Mouse (Mus musculus): ENCODE data around the gene Tuft1.
"Not testable (repeated sequence)": the region's sequence is repeated elsewhere in the genome, so short reads cannot be mapped to it uniquely, and the experiment has no call there.

The Tuft1 gene

DNA sequence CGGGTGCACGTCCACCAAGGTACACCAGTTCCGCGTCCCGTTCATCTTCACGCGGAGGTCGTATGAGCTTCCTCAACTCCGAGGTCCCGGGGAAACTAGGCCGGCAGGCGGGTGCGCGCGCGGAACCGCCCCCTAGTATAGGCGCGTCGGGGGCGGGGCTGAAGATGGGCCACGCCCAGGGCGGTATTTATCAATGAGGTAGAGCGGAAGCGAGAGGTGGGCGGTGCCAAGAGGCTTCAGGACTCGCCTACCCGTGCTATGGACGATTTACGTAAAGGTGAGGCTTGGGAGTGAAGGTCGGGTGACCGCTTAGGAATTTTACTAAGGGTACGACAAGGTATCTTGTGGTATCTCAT lies at the start of gene Tuft1:
TSS of gene Tuft1 (minus strand) at position 133 of the 356 bp plus-strand sequence.
- DNase-seq (ENCODE audit: low spot score), result not testable (repeated sequence)

DNA sequence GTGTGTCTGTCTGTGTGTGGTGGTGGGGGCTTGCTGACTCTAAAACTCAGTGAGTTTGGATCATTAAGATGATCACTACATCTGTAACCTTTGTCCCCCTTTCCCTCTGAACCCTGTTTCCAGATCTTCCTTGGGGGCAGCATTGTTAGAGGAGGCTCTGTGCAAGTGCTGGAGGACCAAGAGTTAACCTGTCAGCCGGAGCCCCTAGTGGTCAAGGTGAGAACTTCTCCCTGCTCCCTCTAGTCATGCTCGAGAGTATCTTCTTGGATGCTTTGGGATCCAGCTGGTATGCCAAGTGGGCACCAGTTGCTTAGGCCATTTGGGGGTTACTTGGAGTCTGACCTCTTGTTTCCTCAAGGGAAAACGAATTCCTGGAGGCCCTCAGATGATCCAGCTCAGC lies 44.7 kb upstream of the Tuft1 start:
- not testable (repeated sequence) for DNase-seq (ENCODE audit: low spot score)

DNA sequence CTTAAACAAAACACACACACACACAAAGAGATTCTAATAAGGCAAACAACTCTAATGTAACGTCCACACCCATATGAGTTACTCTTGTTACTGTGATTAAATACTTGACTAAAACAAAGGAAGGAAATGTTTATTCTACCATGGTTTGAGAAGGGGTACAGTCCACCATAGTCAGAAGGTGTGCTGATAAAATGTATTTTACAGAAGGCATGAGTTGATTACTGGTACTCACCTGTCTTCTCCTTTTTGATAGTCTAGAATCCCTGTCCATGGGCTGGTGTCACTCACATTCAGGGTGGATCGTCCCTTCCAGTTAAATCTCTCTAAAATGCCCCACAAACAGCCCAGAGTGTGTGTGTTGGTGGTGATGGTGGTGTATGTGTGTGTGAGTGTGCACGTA lies 44.2 kb upstream of the Tuft1 start:
- no peak for DNase-seq (ENCODE audit: low spot score)

DNA sequence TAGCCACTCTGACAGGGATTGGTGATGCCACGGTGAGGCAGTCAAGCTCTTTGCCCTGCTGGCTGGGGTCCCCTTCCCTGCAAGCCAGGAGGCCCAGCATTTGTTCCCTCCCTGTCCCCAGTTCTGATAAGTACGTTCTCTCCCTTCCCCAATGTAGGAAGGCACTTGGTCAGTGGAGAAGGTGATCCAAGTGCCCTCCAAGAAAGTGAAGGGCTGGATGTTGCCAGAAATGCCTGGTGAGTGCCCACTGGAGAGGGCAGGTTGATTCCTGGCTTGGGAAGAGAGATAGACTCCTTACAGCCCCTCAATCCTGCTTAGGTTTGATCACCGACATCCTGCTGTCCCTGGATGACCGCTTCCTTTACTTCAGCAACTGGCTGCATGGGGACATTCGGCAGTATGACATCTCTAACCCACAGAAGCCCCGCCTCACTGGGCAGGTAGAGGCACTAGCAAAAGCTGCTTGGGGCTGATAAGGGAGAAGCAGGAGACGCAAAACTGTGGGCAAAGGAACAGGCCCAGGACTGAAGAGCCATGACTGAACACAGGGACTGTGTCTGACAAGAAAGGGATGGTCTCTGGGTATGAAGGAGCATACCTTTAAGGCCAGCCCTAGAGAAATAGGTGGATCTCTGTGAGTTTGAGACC lies 43.6 kb upstream of the Tuft1 start:
- DNase-seq (ENCODE audit: low spot score), result not testable (repeated sequence)

DNA sequence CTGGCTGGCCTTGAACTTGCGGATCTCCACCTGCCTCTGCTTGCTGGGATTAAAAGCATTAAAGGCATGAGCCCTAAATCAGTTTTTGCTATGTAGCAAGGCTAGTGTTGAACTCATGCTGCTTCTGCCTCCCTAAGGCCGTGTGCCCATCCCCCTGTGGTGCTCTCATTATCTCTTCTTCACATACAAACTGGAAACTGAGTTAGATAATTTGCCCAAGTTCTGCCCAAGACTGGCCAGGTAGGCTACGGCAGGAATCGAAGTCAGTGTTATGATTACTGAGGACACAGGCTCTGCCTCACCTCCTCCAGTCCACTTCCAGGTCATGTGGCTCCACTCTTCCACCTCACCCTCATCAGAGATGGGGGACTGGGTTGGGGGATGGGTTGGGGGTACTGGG lies 37.6 kb upstream of the Tuft1 start:
- not testable (repeated sequence) for DNase-seq (ENCODE audit: low spot score)

DNA sequence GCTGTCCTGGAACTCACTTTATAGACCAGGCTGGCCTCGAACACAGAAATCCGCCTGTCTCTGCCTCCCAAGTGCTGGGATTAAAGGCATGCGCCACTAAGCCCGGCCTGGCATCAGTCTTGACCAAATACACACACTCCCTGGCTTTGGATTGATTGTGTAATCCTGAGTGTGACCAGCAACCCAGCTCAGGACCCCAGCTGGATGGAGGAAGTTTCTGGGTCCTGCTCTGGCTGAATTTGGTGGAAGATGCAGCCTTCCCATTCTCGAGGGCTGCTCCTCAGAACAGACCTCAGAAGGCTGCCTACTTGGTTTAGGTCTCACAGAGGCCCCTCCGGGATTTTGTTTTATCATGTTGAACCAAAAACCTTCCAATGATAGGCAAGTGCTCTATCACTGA lies 36.9 kb upstream of the Tuft1 start:
- DNase-seq (ENCODE audit: low spot score), result not testable (repeated sequence)

DNA sequence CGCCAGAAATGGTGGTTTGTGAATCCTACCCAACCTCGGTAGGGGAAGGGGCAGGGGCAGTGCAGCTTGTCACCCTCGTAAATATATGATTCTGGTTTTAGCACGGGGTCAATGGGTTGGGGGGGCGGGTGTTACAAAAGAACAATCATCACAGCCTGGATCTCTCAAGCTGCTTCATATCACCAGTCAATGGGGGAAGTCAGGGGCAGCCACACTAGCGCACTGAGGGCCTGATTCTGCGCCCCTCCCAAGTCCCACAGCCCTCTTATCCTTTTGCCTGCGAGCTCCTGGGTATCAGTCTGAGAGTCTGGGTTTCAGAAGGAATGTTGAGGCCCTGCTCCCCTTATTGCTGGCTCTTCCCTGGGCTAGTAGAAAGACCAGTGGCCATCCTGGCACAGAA lies 35.2 kb upstream of the Tuft1 start:
- DNase-seq (ENCODE audit: low spot score), result not testable (repeated sequence)

DNA sequence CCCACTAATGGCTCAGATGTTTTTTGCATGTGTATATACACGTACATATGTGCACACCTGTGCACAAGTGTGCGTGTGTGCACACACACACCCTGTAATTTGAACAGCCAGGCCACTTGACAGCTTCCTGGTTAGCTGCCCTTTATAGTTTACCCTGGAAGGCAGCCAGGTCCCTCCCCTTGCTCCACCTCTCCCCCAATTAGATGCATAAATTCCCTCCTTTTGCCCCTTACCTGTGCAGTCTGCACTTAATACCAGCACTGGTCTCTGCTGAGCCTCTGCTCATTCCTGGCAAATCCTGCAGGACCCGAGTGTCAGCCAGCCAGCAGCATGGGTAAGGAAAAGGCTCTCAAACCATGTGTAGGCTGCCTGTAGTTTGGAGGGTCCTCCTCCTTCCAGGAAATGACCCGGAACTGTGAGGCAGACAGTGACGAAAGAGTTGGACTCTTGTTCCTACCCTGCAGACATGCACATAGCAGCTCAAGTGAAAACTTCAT lies 34.7 kb upstream of the Tuft1 start, which contains the start of gene Selenbp2:
TSS of gene Selenbp2 (plus strand) at position 228 of the 497 bp plus-strand sequence.
- no peak for DNase-seq (ENCODE audit: low spot score)

DNA sequence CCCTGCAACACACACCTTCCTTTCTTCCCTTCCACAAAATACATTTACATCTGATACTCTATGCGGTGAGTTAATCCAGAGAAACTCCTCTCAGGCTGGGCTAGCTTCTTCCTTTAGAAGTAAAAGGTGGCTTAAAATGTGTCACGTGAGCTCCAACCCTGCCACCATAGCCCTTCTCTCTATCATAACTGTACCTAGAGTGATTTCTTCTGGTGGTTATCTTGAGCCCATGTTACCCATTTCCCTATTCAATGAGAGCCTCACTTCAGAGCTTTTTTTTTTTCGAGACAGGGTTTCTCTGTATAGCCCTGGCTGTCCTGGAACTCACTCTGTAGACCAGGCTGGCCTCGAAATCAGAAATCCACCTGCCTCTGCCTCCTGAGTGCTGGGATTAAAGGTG lies 33.0 kb upstream of the Tuft1 start:
- not testable (repeated sequence) for DNase-seq (ENCODE audit: low spot score)

DNA sequence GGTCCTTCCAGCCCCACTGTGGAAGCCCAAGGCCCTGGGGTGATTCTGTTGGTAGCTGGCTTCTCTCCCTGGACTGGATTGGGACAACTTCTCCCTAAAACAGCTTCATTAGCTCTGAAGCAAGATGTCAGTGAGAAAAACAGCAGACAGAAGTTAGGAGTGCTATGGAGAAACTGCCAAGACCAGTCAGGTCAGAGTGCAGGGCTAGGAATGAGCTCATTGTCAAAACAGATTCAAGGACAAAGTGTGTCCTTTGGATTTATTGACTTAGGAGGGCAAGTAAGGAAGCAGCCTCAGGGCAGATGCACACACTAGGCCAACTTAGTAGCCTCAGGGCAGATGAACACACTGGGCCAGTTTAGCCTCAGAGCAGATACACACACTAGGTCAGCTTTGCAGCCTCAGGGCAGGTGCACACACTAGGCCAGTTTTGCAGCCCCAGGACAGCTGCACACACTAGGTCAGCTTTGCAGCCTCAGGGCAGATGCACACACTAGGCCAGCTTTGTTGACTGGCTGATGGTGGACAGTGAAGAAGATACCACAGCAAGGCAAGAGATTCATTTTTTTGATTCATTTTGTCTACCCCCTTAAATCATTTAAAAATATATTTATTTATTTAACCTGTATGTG lies 32.1 kb upstream of the Tuft1 start:
- no peak for DNase-seq (ENCODE audit: low spot score)

DNA sequence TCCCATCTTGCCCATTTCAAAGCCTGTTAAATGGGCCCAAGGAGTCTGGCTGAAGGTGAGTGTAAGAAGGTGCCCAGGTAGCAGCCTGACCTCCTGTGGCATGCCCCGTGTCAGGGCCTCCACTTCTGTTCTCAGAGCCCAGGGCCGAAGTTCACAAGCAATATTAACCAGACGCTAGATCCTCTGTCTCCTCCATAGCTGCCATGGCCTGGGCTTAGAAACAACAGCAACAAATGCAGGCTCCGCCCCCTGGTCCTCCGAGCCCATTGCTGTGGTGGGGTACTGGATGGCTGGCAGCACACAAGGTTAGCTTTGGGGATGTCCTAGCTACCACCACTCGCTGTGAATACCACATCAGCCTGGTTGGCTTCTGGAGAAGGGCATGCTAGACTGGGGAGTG lies 31.5 kb upstream of the Tuft1 start:
- DNase-seq (ENCODE audit: low spot score), result not testable (repeated sequence)

DNA sequence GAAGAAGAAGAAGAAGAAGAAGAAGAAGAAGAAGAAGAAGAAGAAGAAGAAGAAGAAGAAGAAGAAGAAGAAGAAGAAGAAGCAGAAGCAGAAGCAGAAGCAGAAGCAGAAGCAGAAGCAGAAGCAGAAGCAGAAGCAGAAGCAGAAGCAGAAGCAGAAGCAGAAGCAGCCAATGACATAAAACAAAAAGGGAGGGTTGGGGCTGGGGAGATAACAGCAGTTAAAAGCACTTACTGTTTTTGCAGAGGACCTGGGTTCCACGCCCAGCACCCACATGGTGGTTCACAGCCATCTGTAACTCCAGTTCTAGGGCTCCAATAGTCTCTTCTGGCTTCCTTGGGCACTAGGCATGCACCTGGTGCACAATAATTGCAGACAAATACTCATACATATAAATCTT lies 30.5 kb upstream of the Tuft1 start:
- DNase-seq (ENCODE audit: low spot score), result not testable (repeated sequence)

DNA sequence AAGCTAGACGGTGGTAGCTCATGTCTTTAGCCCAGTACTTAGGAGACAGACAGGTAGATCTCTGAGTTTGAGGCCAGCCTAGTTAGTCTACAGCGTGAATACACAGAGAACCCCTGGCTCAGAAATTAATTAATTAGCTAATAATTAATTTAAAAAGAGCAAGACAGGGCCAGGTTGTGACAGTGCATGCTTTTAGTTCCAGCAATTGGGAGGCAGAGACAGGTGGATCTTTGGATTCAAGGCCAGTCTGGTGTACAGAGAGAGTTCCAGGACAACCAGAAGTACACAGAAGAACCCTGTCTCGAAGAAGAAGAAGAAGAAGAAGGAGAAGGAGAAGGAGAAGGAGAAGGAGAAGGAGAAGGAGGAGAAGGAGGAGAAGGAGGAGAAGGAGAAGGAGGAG lies 30.0 kb upstream of the Tuft1 start:
- not testable (repeated sequence) for DNase-seq (ENCODE audit: low spot score)

DNA sequence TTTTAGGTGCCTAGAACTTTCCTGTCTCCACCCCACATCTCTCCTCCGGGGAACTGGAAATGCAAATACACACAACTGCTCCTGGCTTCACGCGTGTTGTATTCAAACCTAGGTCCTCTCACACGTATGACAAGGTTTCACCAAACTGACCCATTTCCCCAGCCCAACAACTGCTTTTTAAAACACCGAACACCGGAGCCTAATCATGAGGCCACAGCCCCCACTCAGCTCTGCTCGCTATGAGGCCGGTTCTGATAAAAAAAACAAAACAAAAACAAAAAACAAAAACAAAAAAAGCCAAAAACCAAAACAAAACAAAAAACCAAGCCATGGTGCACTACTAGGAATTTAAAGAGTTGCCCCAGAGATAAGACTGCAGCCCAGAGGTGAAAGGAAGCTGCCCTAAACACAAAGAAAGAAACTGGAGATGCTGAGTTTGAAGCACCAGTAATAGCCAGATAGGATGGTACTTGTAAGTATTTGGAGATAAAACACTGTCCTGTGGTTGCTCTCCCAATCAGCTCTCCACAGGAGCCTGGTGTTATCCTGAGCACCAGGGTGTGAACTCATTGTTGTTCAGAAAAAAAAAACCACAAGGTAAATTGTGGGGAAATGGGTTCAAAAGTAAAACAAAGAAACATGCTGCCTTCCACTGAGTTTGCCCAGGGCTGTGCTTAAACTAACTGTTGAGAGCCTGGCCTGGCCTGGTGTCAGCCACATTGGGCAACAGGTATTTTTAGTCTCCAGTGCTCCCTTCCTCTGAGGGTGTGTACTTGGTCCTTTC lies 27.5 kb upstream of the Tuft1 start:
- not testable (repeated sequence) for DNase-seq (ENCODE audit: low spot score)

DNA sequence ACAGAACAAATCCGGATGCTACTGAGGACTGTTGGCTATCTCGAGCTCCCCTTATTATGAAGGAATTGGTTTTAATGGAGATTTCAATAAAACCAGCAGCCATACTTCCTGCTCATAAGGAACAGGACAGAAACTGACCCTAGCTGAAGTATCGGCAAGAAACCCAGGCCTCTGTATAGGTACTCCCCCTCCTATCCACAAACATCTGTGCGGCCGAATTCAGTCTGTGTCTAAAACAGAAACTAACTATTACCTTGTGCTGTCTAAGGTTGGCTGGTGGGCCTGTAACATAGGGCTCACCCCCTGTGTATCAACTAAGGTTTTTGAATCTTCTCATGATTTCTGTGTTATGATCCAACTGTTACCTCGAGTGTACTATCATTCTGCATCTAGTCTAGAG lies 25.0 kb upstream of the Tuft1 start:
- DNase-seq (ENCODE audit: low spot score), result no peak

DNA sequence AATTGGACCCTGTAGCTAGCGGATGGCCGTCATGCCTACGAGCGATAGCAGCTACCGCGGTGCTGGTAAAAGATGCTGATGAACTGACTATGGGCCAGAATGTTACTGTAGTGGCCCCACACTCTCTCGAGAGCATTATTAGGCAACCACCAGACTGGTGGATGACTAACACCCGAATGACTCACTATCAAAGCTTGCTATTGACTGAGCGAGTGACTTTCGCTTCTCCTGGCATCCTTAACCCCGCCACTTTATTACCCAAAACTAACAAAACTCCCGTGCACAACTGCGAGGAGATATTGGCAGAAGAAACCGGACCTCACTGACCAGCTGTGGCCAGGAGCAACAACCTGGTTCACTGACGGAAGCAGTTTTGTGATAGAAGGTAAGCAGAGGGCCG lies 22.1 kb upstream of the Tuft1 start:
- DNase-seq (ENCODE audit: low spot score), result no peak

DNA sequence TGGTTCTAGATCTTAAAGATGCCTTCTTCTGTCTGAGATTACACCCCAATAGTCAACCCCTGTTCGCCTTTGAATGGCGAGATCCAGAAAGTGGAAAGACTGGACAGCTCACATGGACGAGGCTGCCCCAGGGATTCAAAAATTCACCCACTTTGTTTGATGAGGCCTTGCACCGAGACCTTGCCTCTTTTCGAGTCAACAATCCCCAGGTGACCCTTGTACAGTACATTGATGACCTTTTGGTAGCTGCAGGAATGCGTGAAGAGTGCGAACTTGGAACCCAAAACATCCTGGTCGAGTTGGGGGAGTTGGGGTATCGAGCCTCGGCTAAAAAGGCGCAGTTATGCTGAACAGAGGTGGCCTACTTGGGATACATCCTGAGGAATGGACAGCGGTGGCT lies 21.4 kb upstream of the Tuft1 start:
- not testable (repeated sequence) for DNase-seq (ENCODE audit: low spot score)

DNA sequence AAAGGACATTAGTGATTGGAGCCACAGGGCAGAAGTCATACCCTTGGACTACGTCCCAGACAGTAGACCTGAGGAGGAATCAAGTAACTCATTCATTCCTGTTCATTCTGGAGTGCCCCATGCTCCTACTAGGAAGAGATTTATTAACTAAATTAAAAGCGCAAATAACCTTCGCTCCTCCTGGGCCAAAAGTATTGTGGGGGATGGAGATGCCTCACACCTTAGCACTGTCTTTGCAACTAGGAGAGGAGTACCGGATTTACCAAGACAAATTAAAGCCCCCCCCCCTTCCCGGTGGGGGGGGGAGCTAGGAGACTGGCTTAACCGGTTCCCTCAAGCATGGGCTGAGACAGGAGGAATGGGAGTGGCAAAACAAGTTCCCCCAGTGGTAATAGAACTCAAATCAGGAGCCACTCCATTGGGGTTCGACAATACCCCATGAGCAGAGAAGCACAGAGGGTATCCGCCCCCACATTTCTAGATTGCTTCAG lies 20.7 kb upstream of the Tuft1 start:
- DNase-seq (ENCODE audit: low spot score), result no peak

DNA sequence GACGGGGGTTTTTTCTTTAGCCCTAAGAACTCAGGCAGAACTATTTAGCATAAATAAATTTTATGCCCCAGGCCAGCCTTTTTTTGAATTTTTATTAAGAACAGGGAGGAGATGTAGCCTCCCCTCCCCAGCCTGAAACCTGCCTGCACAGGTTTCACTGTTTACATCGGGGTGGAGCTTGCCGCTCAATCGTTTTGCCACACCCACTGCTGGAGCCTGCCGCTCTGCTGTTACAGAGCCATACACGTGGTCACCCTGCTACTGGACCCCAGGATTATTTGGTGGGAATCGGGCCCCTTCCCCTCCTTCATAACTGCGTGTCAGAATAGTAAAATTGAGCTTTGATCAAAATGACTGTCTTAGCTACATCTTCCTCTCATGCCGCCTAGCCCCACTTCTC lies 16.4 kb upstream of the Tuft1 start:
- DNase-seq (ENCODE audit: low spot score), result not testable (repeated sequence)

DNA sequence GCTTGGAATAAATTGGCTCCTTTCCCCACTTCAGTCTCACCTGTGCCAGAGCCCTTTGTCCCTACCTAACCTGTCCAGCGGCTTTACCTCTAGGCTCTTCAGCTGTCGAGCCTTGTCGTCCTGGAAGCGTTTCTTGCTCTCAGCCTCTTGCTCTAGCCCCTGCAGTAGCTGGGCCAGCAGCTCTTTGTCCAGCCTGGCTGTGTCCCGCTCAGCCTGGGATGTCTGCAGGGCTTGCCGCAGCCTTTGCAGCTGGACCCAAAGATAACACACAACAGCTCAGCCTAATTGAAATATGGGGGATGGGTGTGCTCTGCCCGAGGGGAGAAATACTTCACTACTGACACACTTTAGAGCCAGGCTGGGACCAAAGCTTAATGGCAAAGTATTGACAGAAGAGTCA lies 7.2 kb upstream of the Tuft1 start:
- not testable (repeated sequence) for DNase-seq (ENCODE audit: low spot score)

DNA sequence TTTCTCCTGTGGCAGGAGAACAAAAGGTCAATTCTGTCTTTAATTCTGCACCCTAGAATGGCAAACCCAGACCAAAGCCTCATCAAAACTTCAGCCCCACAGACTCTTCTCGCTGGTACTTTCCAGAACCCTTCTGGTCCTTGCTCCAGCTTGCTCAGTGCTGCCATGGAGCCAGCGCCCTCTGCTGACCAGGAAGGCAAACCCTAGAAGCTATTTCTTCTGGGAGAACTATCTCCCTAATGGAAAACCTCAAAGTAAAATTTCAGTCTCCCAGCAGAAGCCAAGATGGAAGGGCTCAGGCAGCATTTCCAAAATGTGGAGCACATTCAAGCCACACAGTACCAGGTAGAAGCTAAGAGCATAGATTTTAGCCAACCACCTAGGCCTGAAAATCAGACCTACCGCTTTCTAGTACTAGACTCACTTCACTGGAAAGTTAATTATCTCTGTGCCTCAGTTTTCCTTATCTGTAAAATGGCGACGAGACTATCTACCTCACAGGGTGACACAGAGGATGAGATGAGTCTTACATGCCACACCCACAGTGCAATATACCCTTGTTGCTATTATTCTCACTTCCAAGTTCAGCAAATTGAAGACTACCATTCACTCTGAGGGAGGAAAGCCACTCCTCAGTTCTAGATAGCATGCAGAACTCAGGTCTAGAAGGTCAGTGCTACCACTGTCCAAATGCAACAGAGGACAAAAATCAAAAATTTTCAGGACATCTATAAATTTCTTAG lies 6.6 kb upstream of the Tuft1 start:
- not testable (repeated sequence) for DNase-seq (ENCODE audit: low spot score)

DNA sequence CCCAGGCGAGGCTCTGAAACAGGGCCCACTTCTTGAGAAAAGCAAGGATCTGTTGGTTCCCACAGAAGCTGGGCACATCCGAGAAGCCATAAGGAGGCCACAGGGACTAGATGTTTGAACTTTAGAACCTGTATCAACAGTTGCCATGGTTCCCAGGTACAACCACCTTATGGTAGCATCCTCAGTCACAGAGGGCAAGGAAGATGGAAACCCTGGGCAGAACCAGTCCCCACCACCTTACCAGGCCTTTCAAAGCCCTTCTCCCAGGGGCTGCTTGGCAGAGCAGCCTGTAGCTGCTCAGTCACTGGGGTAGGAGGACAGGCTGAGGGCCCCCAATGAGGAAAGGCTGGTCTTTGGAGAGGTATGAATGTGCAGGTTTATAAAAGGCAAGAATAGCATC lies 2.2 kb upstream of the Tuft1 start:
- not testable (repeated sequence) for DNase-seq (ENCODE audit: low spot score)
